Mouse (Mus musculus) yolk sac, embryonic 10.5 days (tissue): ENCODE measurements at regions not wholly inside any gene's neighbourhood (a gene's known extent, or its start where the extent isn't known, plus 50 kb on each side); places are given as distances from the start of the nearest gene placed in this dataset.

Source experiments
- DNase-seq: peaks from one replicate; pipeline ENCODE4 v3.0.0-alpha.2; 2017; ENCODE audit warnings: low spot score

- no peak for DNase-seq
Observed at GRCm38 (mm10) chr1:128975586-128975985, 297.5 kb upstream of the Thsd7b start.

GRCm38 (mm10) chr1:128951436-128951835, 321.7 kb upstream of the Thsd7b start:
- DNase-seq, result no peak

- DNase-seq, result no peak
Observed at GRCm38 (mm10) chr1:128950512-128950911, 322.6 kb upstream of the Thsd7b start.

- no peak for DNase-seq
Observed at GRCm38 (mm10) chr1:128914811-128915210, 322.7 kb upstream of the Cxcr4 start.

GRCm38 (mm10) chr1:128912532-128912931, 320.4 kb upstream of the Cxcr4 start:
- DNase-seq, result no peak

- no peak for DNase-seq
Observed at GRCm38 (mm10) chr1:128907566-128907965, 315.5 kb upstream of the Cxcr4 start.

- no peak for DNase-seq
Observed at GRCm38 (mm10) chr1:128898025-128898424, 305.9 kb upstream of the Cxcr4 start.

GRCm38 (mm10) chr1:128894546-128894945, 302.5 kb upstream of the Cxcr4 start:
- no peak for DNase-seq

- DNase-seq, result no peak
Observed at GRCm38 (mm10) chr1:128878291-128878690, 286.2 kb upstream of the Cxcr4 start.

GRCm38 (mm10) chr1:128875289-128875688, 283.2 kb upstream of the Cxcr4 start:
- peak; percentile 9 for DNase-seq

GRCm38 (mm10) chr1:128874190-128874589, 282.1 kb upstream of the Cxcr4 start:
- DNase-seq, result no peak

GRCm38 (mm10) chr1:128868761-128869160, 276.7 kb upstream of the Cxcr4 start:
- DNase-seq, result no peak

GRCm38 (mm10) chr1:128860537-128860936, 268.4 kb upstream of the Cxcr4 start:
- DNase-seq, result no peak

- no peak for DNase-seq
Observed at GRCm38 (mm10) chr1:128860094-128860493, 268.0 kb upstream of the Cxcr4 start.

- no peak for DNase-seq
Observed at GRCm38 (mm10) chr1:128858661-128859060, 266.6 kb upstream of the Cxcr4 start.

GRCm38 (mm10) chr1:128856933-128857332, 264.8 kb upstream of the Cxcr4 start:
- no peak for DNase-seq

GRCm38 (mm10) chr1:128854649-128855048, 262.6 kb upstream of the Cxcr4 start:
- no peak for DNase-seq

GRCm38 (mm10) chr1:128853286-128853685, 261.2 kb upstream of the Cxcr4 start:
- no peak for DNase-seq

- DNase-seq, result no peak
Observed at GRCm38 (mm10) chr1:128837361-128837760, 245.3 kb upstream of the Cxcr4 start.

GRCm38 (mm10) chr1:128835510-128835909, 243.4 kb upstream of the Cxcr4 start:
- DNase-seq, result no peak

GRCm38 (mm10) chr1:128833096-128833715, 241.1 kb upstream of the Cxcr4 start:
- no peak for DNase-seq

GRCm38 (mm10) chr1:128832201-128832883, 240.2 kb upstream of the Cxcr4 start:
- peak; percentile 59 for DNase-seq

GRCm38 (mm10) chr1:128830671-128831240, 238.7 kb upstream of the Cxcr4 start:
- DNase-seq, result no peak
